ENCODE assay signal across 10 mouse cellular contexts in the genomic region with DNA sequence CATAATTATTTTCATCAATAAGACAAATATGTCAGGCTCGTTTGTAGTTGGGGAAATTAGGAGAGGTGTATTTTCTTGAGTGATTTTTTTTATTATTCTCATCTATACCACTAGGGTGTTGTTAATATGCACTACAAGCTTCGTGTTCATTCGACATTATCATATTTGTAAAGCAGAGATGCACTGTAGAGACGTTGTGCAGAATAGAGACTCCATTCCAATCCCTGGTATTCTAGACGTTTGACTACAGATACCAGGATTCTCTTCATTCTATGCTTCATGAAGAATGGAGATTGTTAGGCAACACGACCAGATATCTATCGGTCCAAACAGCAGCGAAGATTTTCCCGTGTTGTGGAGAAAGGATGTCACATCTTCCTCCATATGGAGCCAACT.
A peak's percentile ranks its signal among the peaks of the same experiment; 100 is the strongest.
DNase-seq lines count a peak whose midpoint lies in the region; ATAC-seq lines count a peak whose summit lies in the region.
"Had no signal": no experiment of that assay in that cellular context is flagged by ENCODE, and none has a peak within 500 bp of the region (broad histone marks: within the 10 kb centered on the region; RNA-seq: fewer than 3 reads in every experiment).

No protein-coding gene starts in this region.

- H3K27me3 ChIP-seq in hindbrain, embryonic 11.5 days (ENCODE audit: control insufficient read depth, insufficient read depth, low read length), result no peaks in the 10 kb centered on the region
- H3K27me3 ChIP-seq in hindbrain, embryonic 10.5 days (ENCODE audit: insufficient read depth, poor library complexity, severe bottlenecking), result no peaks in the 10 kb centered on the region
- no peaks in the 10 kb centered on the region for H3K27me3 ChIP-seq in forebrain, embryonic 12.5 days
- no peaks in the 10 kb centered on the region for H3K27me3 ChIP-seq in hindbrain, embryonic 15.5 days
- H3K27me3 ChIP-seq in midbrain, embryonic 15.5 days (replicated peaks), result no peaks in the 10 kb centered on the region
- H3K27me3 ChIP-seq: liver, embryonic 13.5 days had no signal

- no peak for DNase-seq in hindbrain, embryonic 11.5 days (ENCODE audit: low spot score)
- no peak for DNase-seq in hindbrain, embryonic 10.5 days (ENCODE audit: low spot score)
- DNase-seq in right cerebral cortex, postnatal 14 days, result no peak
- no peak for DNase-seq in urinary bladder, postnatal 25 days (ENCODE audit: low spot score)
- no peak for DNase-seq in urinary bladder, adult 2 months (ENCODE audit: low spot score)
- DNase-seq: B cell, adult 2 months; liver, embryonic 13.5 days had no signal

- H3K27ac ChIP-seq in hindbrain, embryonic 11.5 days (ENCODE audit: low read depth, low read length), result no peak overlapping the region
- H3K27ac ChIP-seq in hindbrain, embryonic 10.5 days, result no peak overlapping the region
- H3K27ac ChIP-seq in forebrain, embryonic 12.5 days, result no peak overlapping the region
- no peak overlapping the region for H3K27ac ChIP-seq in hindbrain, embryonic 15.5 days (replicated peaks)
- no peak overlapping the region for H3K27ac ChIP-seq in midbrain, embryonic 15.5 days
- H3K27ac ChIP-seq: liver, embryonic 13.5 days had no signal

- H3K4me3 ChIP-seq in hindbrain, embryonic 11.5 days (ENCODE audit: low read depth, low read length), result no peak overlapping the region
- H3K4me3 ChIP-seq in hindbrain, embryonic 10.5 days, result no peak overlapping the region; the same call in 1 of the 2 replicates
- H3K4me3 ChIP-seq in forebrain, embryonic 12.5 days (replicated peaks), result no peak overlapping the region
- no peak overlapping the region for H3K4me3 ChIP-seq in hindbrain, embryonic 15.5 days
- peak overlapping the region; percentile 31; the same call in 1 of the 2 replicates for H3K4me3 ChIP-seq in midbrain, embryonic 15.5 days
- H3K4me3 ChIP-seq: liver, embryonic 13.5 days had no signal

- H3K4me1 ChIP-seq in hindbrain, embryonic 11.5 days (replicated peaks; ENCODE audit: control insufficient read depth, insufficient read depth, low read length), result no peaks in the 10 kb centered on the region
- peaks cover 9% of the 10 kb centered on the region for H3K4me1 ChIP-seq in hindbrain, embryonic 10.5 days (replicated peaks)
- peaks cover 7% of the 10 kb centered on the region; the same call in 1 of the 2 replicates for H3K4me1 ChIP-seq in forebrain, embryonic 12.5 days
- H3K4me1 ChIP-seq in hindbrain, embryonic 15.5 days (replicated peaks), result peaks cover 21% of the 10 kb centered on the region
- peaks cover 8% of the 10 kb centered on the region for H3K4me1 ChIP-seq in midbrain, embryonic 15.5 days
- H3K4me1 ChIP-seq: liver, embryonic 13.5 days had no signal

- H3K9ac ChIP-seq in hindbrain, embryonic 11.5 days (ENCODE audit: low read depth, low read length), result no peak overlapping the region
- no peak overlapping the region for H3K9ac ChIP-seq in forebrain, embryonic 12.5 days
- H3K9ac ChIP-seq in hindbrain, embryonic 15.5 days, result no peak overlapping the region
- H3K9ac ChIP-seq in midbrain, embryonic 15.5 days, result no peak overlapping the region
- H3K9ac ChIP-seq: liver, embryonic 13.5 days had no signal

- peak; percentile 16 for ATAC-seq in hindbrain, embryonic 11.5 days (ENCODE audit: low FRiP score)
- peak; percentile 21; the same call in 1 of the 2 replicates for ATAC-seq in forebrain, embryonic 12.5 days (ENCODE audit: low FRiP score)
- ATAC-seq in hindbrain, embryonic 15.5 days (ENCODE audit: low FRiP score, low read depth), result peak; percentile 31; the same call in 1 of the 2 replicates
- peak; percentile 46 for ATAC-seq in midbrain, embryonic 15.5 days (replicated peaks)

- 31% methylated on average over 9 of the region's 9 CpGs for WGBS in hindbrain, embryonic 11.5 days
- 30% methylated on average over 9 of the region's 9 CpGs for WGBS in hindbrain, embryonic 10.5 days
- 29% methylated on average over 9 of the region's 9 CpGs for WGBS in forebrain, embryonic 12.5 days
- whole genome bisulfite sequencing in hindbrain, embryonic 15.5 days, result 23% methylated on average over 9 of the region's 9 CpGs
- WGBS in midbrain, embryonic 15.5 days, result 24% methylated on average over 9 of the region's 9 CpGs

- H3K36me3 ChIP-seq in hindbrain, embryonic 11.5 days (ENCODE audit: control insufficient read depth, insufficient read depth, low read length), result no peaks in the 10 kb centered on the region
- no peaks in the 10 kb centered on the region for H3K36me3 ChIP-seq in hindbrain, embryonic 10.5 days
- no peaks in the 10 kb centered on the region for H3K36me3 ChIP-seq in forebrain, embryonic 12.5 days (replicated peaks)
- no peaks in the 10 kb centered on the region for H3K36me3 ChIP-seq in hindbrain, embryonic 15.5 days
- no peaks in the 10 kb centered on the region for H3K36me3 ChIP-seq in midbrain, embryonic 15.5 days (replicated peaks)
- H3K36me3 ChIP-seq: liver, embryonic 13.5 days had no signal

- no peaks in the 10 kb centered on the region for H3K9me3 ChIP-seq in hindbrain, embryonic 11.5 days (ENCODE audit: control insufficient read depth, low read length)
- H3K9me3 ChIP-seq in hindbrain, embryonic 10.5 days, result no peaks in the 10 kb centered on the region
- no peaks in the 10 kb centered on the region for H3K9me3 ChIP-seq in forebrain, embryonic 12.5 days
- H3K9me3 ChIP-seq in hindbrain, embryonic 15.5 days, result no peaks in the 10 kb centered on the region
- no peaks in the 10 kb centered on the region for H3K9me3 ChIP-seq in midbrain, embryonic 15.5 days
- H3K9me3 ChIP-seq: liver, embryonic 13.5 days had no signal

- no peak overlapping the region for H3K4me2 ChIP-seq in hindbrain, embryonic 11.5 days (replicated peaks; ENCODE audit: low read depth, low read length)
- no peak overlapping the region for H3K4me2 ChIP-seq in forebrain, embryonic 12.5 days
- peak overlapping the region; percentile 49; the same call in 1 of the 2 replicates for H3K4me2 ChIP-seq in hindbrain, embryonic 15.5 days
- H3K4me2 ChIP-seq in midbrain, embryonic 15.5 days, result peak overlapping the region; percentile 56; the same call in 1 of the 2 replicates
- H3K4me2 ChIP-seq: liver, embryonic 13.5 days had no signal

Comparison
In these comparisons a context has a peak if more than half of its experiments do, and no peak if none do; other contexts are left out.
1. H3K4me2 ChIP-seq: peak in hindbrain, embryonic 15.5 days (single experiment) and midbrain, embryonic 15.5 days (single experiment); none in hindbrain, embryonic 11.5 days (single experiment) and forebrain, embryonic 12.5 days (single experiment).
2. Peak in every context shown above with its lines, with median percentiles within 50 percentile points of each other: ATAC-seq.